Mouse (Mus musculus) lung, postnatal 0 days (tissue): ENCODE measurements around the gene St6galnac3.
A peak's percentile ranks its signal among the peaks of the same experiment; 100 is the strongest.

ENCODE experiments used
- CTCF ChIP-seq: IDR thresholded peaks from 2 replicates; pipeline ENCODE4 v1.5.1; 2016; ENCODE audit warnings: antibody characterized with exemption, mild to moderate bottlenecking
- EP300 ChIP-seq: IDR thresholded peaks from 2 replicates; pipeline ENCODE4 v1.6.1; 2016; ENCODE audit warnings: antibody characterized with exemption, mild to moderate bottlenecking, control low read depth

- TF ChIP-seq CTCF (no peak), EP300 (peak; percentile 21; the same call in 1 of the 2 replicates)
Measured at GRCm38 (mm10) chr3:153759269-153759668, 34.3 kb upstream of the St6galnac3 start.
